Mouse (Mus musculus): Measurements from ENCODE around the gene Dnaaf3.
"Not testable (repeated sequence)": the region's sequence is repeated elsewhere in the genome, so short reads cannot be mapped to it uniquely, and the experiment has no call there.

Dnaaf3 gene

GRCm38 (mm10) chr7:4532005-4532729 lies at the start of gene Dnaaf3:
Gene Dnaaf3 (minus strand): TSS chr7:4532453.
- no peak for DNase-seq

GRCm38 (mm10) chr7:4581481-4581880 lies 49.2 kb upstream of the Dnaaf3 start:
- not testable (repeated sequence) for DNase-seq

GRCm38 (mm10) chr7:4572361-4572760 lies 40.1 kb upstream of the Dnaaf3 start:
- DNase-seq = not testable (repeated sequence)

GRCm38 (mm10) chr7:4562660-4563059 lies 30.4 kb upstream of the Dnaaf3 start:
- peak; percentile 20 for DNase-seq

GRCm38 (mm10) chr7:4557167-4557560 lies 24.9 kb upstream of the Dnaaf3 start:
- DNase-seq = no peak

- peak; percentile 76 for DNase-seq
These were observed 24.3 kb upstream of the Dnaaf3 start for GRCm38 (mm10) chr7:4556256-4557166.

- peak; percentile 19 for DNase-seq
These were observed 15.0 kb upstream of the Dnaaf3 start, which contains the start of gene Syt5 for GRCm38 (mm10) chr7:4547221-4547641. Gene Syt5 (minus strand): TSS chr7:4547541.

- DNase-seq = no peak
These were observed 14.4 kb upstream of the Dnaaf3 start for GRCm38 (mm10) chr7:4546591-4547131.

- DNase-seq = no peak
These were observed 13.8 kb upstream of the Dnaaf3 start for GRCm38 (mm10) chr7:4546050-4546449.

- peak; percentile 24 for DNase-seq
These were observed 9.8 kb upstream of the Dnaaf3 start for GRCm38 (mm10) chr7:4542013-4542412.

- no peak for DNase-seq
These were observed 9.1 kb upstream of the Dnaaf3 start for GRCm38 (mm10) chr7:4541344-4541743.

- no peak for DNase-seq
These were observed 6.8 kb upstream of the Dnaaf3 start for GRCm38 (mm10) chr7:4539019-4539418.

- DNase-seq = no peak
These were observed 4.9 kb upstream of the Dnaaf3 start for GRCm38 (mm10) chr7:4537181-4537580.

GRCm38 (mm10) chr7:4536369-4536768 lies 4.1 kb upstream of the Dnaaf3 start:
- no peak for DNase-seq

GRCm38 (mm10) chr7:4530166-4530565 lies 2.1 kb downstream of the Dnaaf3 start:
- not testable (repeated sequence) for DNase-seq

- DNase-seq = no peak
These were observed 5.0 kb downstream of the Dnaaf3 start for GRCm38 (mm10) chr7:4527302-4527689.

GRCm38 (mm10) chr7:4526341-4527301 lies 5.6 kb downstream of the Dnaaf3 start:
- DNase-seq = peak; percentile 84

- peak; percentile 66 for DNase-seq
These were observed 7.9 kb downstream of the Dnaaf3 start, which contains the start of gene Tnni3 for GRCm38 (mm10) chr7:4524212-4524922. Gene Tnni3 (minus strand): TSS chr7:4524229.

- DNase-seq = no peak
These were observed 8.8 kb downstream of the Dnaaf3 start for GRCm38 (mm10) chr7:4523205-4524130.

GRCm38 (mm10) chr7:4522292-4522691 lies 10.0 kb downstream of the Dnaaf3 start:
- no peak for DNase-seq
